Mouse (Mus musculus) cortical plate, adult 2 months (tissue): ENCODE data around the gene Tec.

Experiments used
- CTCF ChIP-seq: fragments of 200-500 bp; IDR thresholded peaks from 2 replicates; pipeline ENCODE4 v1.5.1; 2011; ENCODE audit warnings: mild to moderate bottlenecking, control low read depth, low read length; ENCODE audit not compliant: insufficient read depth; ENCODE audit errors: extremely low read depth
- POLR2A ChIP-seq: fragments of 200-500 bp; IDR thresholded peaks from 2 replicates; pipeline ENCODE4 v1.6.1; 2011; ENCODE audit warnings: mild to moderate bottlenecking, low read length, control low read depth; ENCODE audit not compliant: insufficient read depth; ENCODE audit errors: extremely low read depth

- TF ChIP-seq CTCF (peak; percentile 63), POLR2A (no peak)
These were observed 23.3 kb upstream of the Tec start for GRCm38 (mm10) chr5:72891534-72891933.
